Mouse (Mus musculus): ENCODE results near the gene Lpin2. TPM values are rescaled to one million over a fixed set of nuclear protein-coding genes. Genes with fewer than 3 reads are reported as not detected.

Gene Lpin2
- total and polyA plus RNA-seq, 2 experiments from 2014 or later, result 8.5 to 22.2 TPM

GRCm38 (mm10) chr17:71160244-71160995 is 21.9 kb upstream of the Lpin2 start:
- no peak for TF ChIP-seq EP300 (IDR thresholded peaks at IDR 0.05; ENCODE audit: low read depth)
- TF ChIP-seq CTCF (IDR thresholded peaks at IDR 0.05; ENCODE audit: low read depth), result no peak
- no peak overlapping the region for H3K4me2 ChIP-seq (ENCODE audit: low read depth, low read length)
- no peaks in the 10 kb centered on the region for H3K9me3 ChIP-seq (replicated peaks; ENCODE audit: control insufficient read depth, low read length)
- WGBS, result 76% methylated on average over 8 of the region's 8 CpGs
- no peak overlapping the region for H3K4me3 ChIP-seq (ENCODE audit: low read depth, low read length)
- no peak overlapping the region for H3K9ac ChIP-seq (replicated peaks; ENCODE audit: low read depth, low read length)
- no peak for ATAC-seq (ENCODE audit: insufficient read depth, low read depth)
- H3K27me3 ChIP-seq (ENCODE audit: control insufficient read depth, insufficient read depth, low read length), result no peaks in the 10 kb centered on the region
- no peak for DNase-seq (ENCODE audit: low spot score)
- no peaks in the 10 kb centered on the region for H3K4me1 ChIP-seq (ENCODE audit: control insufficient read depth, insufficient read depth)
- H3K36me3 ChIP-seq (replicated peaks; ENCODE audit: control insufficient read depth, insufficient read depth, low read length), result no peaks in the 10 kb centered on the region
- H3K27ac ChIP-seq (ENCODE audit: low read depth), result no peak overlapping the region

- H3K27ac ChIP-seq (ENCODE audit: low read depth), result no peak overlapping the region
- no peak overlapping the region for H3K4me2 ChIP-seq (ENCODE audit: low read depth, low read length)
- ATAC-seq (ENCODE audit: insufficient read depth, low read depth), result no peak
- no peak overlapping the region for H3K9ac ChIP-seq (replicated peaks; ENCODE audit: low read depth, low read length)
- H3K4me1 ChIP-seq (ENCODE audit: control insufficient read depth, insufficient read depth), result no peaks in the 10 kb centered on the region
- DNase-seq (ENCODE audit: low spot score), result no peak
- no peaks in the 10 kb centered on the region for H3K27me3 ChIP-seq (ENCODE audit: control insufficient read depth, insufficient read depth, low read length)
- no peaks in the 10 kb centered on the region for H3K9me3 ChIP-seq (replicated peaks; ENCODE audit: control insufficient read depth, low read length)
- H3K36me3 ChIP-seq (replicated peaks; ENCODE audit: control insufficient read depth, insufficient read depth, low read length), result no peaks in the 10 kb centered on the region
- WGBS, result 47% methylated on average over 6 of the region's 6 CpGs
- TF ChIP-seq EP300 (IDR thresholded peaks at IDR 0.05; ENCODE audit: low read depth) (no peak), CTCF (IDR thresholded peaks at IDR 0.05; ENCODE audit: low read depth) (no peak)
- no peak overlapping the region for H3K4me3 ChIP-seq (ENCODE audit: low read depth, low read length)
Observed at GRCm38 (mm10) chr17:71164991-71165390, 17.4 kb upstream of the Lpin2 start.

DNA sequence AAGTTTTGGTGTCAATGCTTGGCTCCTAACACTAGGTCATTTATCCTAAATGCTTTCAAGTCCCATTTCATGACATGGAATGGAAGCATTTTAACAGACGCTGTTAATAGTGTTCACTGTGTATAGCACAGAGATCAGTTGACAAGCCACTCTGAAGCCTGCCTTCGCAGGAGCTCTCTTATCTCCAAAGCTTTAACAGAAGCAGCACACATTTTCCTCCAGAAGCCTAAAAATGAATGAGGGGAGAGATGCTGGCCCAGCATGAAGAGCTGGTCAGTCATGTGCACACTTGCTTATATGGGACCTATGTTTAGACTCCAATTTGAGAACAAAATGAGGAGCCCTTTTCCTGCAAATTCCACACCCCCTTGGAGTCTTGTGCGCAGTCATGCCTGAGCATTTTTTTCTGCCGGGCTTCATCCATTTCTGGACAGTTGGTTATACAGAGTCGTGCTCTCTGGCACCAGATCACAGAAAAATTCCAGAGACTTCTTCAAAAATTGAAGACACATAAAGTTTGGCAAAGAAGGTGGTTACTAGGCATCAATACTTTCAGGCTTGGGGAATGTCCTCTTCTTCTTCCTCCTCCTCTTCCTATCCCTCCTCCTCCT is 14.1 kb upstream of the Lpin2 start:
- 41% methylated on average over 5 of the region's 5 CpGs for WGBS
- ATAC-seq (ENCODE audit: insufficient read depth, low read depth), result no peak
- no peak for TF ChIP-seq EP300 (IDR thresholded peaks at IDR 0.05; ENCODE audit: low read depth)
- TF ChIP-seq CTCF (IDR thresholded peaks at IDR 0.05; ENCODE audit: low read depth), result no peak

DNA sequence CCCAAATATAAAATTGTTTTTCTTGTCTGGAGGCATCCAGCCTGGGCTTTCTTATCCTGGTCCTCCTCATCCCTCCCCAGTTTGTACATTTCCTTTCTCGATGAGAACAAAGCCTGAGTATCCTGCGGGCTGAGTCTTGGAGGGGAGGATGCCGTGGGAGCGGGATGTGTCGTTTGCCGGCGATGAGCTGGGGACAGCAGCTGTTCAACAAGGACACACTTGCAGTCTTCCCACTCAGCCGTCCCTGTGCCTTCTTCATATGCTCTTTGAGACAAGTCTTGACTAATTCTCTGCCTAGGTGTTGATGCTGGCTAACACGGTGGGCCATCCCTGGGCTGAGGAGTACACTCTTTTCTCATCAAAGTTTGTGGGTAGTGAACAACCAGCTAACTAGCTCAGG is 13.5 kb upstream of the Lpin2 start:
- Histone ChIP-seq H3K9me3 (replicated peaks; ENCODE audit: control insufficient read depth, low read length) (no peaks in the 10 kb centered on the region), H3K9ac (replicated peaks; ENCODE audit: low read depth, low read length) (no peak overlapping the region), H3K4me3 (ENCODE audit: low read depth, low read length) (no peak overlapping the region), H3K27me3 (ENCODE audit: control insufficient read depth, insufficient read depth, low read length) (no peaks in the 10 kb centered on the region), H3K27ac (ENCODE audit: low read depth) (no peak overlapping the region), H3K4me1 (ENCODE audit: control insufficient read depth, insufficient read depth) (no peaks in the 10 kb centered on the region), H3K4me2 (ENCODE audit: low read depth, low read length) (no peak overlapping the region), H3K36me3 (replicated peaks; ENCODE audit: control insufficient read depth, insufficient read depth, low read length) (no peaks in the 10 kb centered on the region)
- 53% methylated on average over 9 of the region's 9 CpGs for WGBS
- ATAC-seq (ENCODE audit: insufficient read depth, low read depth), result no peak
- DNase-seq (ENCODE audit: low spot score), result no peak
- TF ChIP-seq CTCF (IDR thresholded peaks at IDR 0.05; ENCODE audit: low read depth) (no peak), EP300 (IDR thresholded peaks at IDR 0.05; ENCODE audit: low read depth) (no peak)

More for the DNA sequence above, 14.1 kb upstream of the Lpin2 start:
- Histone ChIP-seq H3K4me3 (ENCODE audit: low read depth, low read length) (no peak overlapping the region), H3K4me2 (ENCODE audit: low read depth, low read length) (no peak overlapping the region), H3K4me1 (ENCODE audit: control insufficient read depth, insufficient read depth) (no peaks in the 10 kb centered on the region), H3K9me3 (replicated peaks; ENCODE audit: control insufficient read depth, low read length) (no peaks in the 10 kb centered on the region), H3K9ac (replicated peaks; ENCODE audit: low read depth, low read length) (no peak overlapping the region), H3K36me3 (replicated peaks; ENCODE audit: control insufficient read depth, insufficient read depth, low read length) (no peaks in the 10 kb centered on the region), H3K27ac (ENCODE audit: low read depth) (no peak overlapping the region), H3K27me3 (ENCODE audit: control insufficient read depth, insufficient read depth, low read length) (no peaks in the 10 kb centered on the region)
- no peak for DNase-seq (ENCODE audit: low spot score)

DNA sequence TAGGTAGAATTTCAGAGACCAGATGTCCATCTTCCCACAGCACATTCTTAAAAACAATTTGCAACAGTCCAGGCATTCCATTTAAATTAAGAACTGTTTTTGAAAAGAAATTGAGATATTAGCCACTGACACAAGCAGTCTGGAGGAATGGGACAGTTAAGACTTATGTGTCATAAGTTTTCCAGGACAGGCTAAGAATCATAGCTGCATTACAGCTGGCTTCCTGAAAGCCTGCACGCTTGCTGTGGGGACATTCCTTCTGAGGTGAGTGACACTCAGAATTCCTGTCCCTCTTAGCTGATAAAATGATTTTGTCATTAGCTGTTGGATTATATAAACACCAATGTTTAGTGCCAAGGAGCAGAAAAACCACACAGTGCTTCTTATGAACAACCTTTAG is 12.7 kb upstream of the Lpin2 start:
- Histone ChIP-seq H3K27ac (ENCODE audit: low read depth) (no peak overlapping the region), H3K4me3 (ENCODE audit: low read depth, low read length) (no peak overlapping the region), H3K4me2 (ENCODE audit: low read depth, low read length) (no peak overlapping the region), H3K36me3 (replicated peaks; ENCODE audit: control insufficient read depth, insufficient read depth, low read length) (no peaks in the 10 kb centered on the region), H3K9ac (replicated peaks; ENCODE audit: low read depth, low read length) (no peak overlapping the region), H3K4me1 (ENCODE audit: control insufficient read depth, insufficient read depth) (no peaks in the 10 kb centered on the region), H3K27me3 (ENCODE audit: control insufficient read depth, insufficient read depth, low read length) (no peaks in the 10 kb centered on the region), H3K9me3 (replicated peaks; ENCODE audit: control insufficient read depth, low read length) (no peaks in the 10 kb centered on the region)
- TF ChIP-seq CTCF (IDR thresholded peaks at IDR 0.05; ENCODE audit: low read depth) (no peak), EP300 (IDR thresholded peaks at IDR 0.05; ENCODE audit: low read depth) (no peak)
- 49% methylated on average over 1 of the region's 1 CpGs for WGBS
- ATAC-seq (ENCODE audit: insufficient read depth, low read depth) (no peak), DNase-seq (ENCODE audit: low spot score) (no peak)

All from heart, postnatal 0 days (tissue).